Mouse (Mus musculus): ENCODE data around the gene Spsb4. TPM values are rescaled to one million over a fixed set of nuclear protein-coding genes. Genes with fewer than 3 reads are reported as not detected.

Spsb4 gene
- total and polyA plus RNA-seq, 2 experiments from 2014 or later: 31.8 to 36.4 TPM

GRCm38 (mm10) chr9:96916620-96917538, 101.8 kb downstream of the Spsb4 start:
- peak; percentile 91 for DNase-seq (ENCODE audit: low spot score)
- Histone ChIP-seq H3K4me1 (ENCODE audit: control insufficient read depth, insufficient read depth) (no peaks in the 10 kb centered on the region), H3K27ac (ENCODE audit: low read depth) (no peak overlapping the region), H3K4me2 (ENCODE audit: low read depth, low read length) (no peak overlapping the region), H3K27me3 (ENCODE audit: control insufficient read depth, insufficient read depth, low read length) (no peaks in the 10 kb centered on the region), H3K36me3 (replicated peaks; ENCODE audit: control insufficient read depth, insufficient read depth, low read length) (no peaks in the 10 kb centered on the region), H3K9me3 (replicated peaks; ENCODE audit: control insufficient read depth, low read length) (peaks cover 4% of the 10 kb centered on the region; the same call in 1 of the 2 replicates), H3K9ac (replicated peaks; ENCODE audit: low read depth, low read length) (no peak overlapping the region), H3K4me3 (ENCODE audit: low read depth, low read length) (no peak overlapping the region)
- TF ChIP-seq CTCF (IDR thresholded peaks at IDR 0.05; ENCODE audit: low read depth) (peak; percentile 100), EP300 (IDR thresholded peaks at IDR 0.05; ENCODE audit: low read depth) (no peak)
- 30% methylated on average over 27 of the region's 27 CpGs for WGBS
- peak; percentile 88 for ATAC-seq (ENCODE audit: insufficient read depth, low read depth)

GRCm38 (mm10) chr9:96916076-96916475, 102.6 kb downstream of the Spsb4 start:
- 42% methylated on average over 7 of the region's 7 CpGs for WGBS
- H3K4me3 ChIP-seq (ENCODE audit: low read depth, low read length): no peak overlapping the region
- TF ChIP-seq CTCF (IDR thresholded peaks at IDR 0.05; ENCODE audit: low read depth): no peak
- no peak for TF ChIP-seq EP300 (IDR thresholded peaks at IDR 0.05; ENCODE audit: low read depth)

GRCm38 (mm10) chr9:96914851-96915250, 103.8 kb downstream of the Spsb4 start:
- TF ChIP-seq EP300 (IDR thresholded peaks at IDR 0.05; ENCODE audit: low read depth) (no peak), CTCF (IDR thresholded peaks at IDR 0.05; ENCODE audit: low read depth) (no peak)
- no peak for ATAC-seq (ENCODE audit: insufficient read depth, low read depth)

More at GRCm38 (mm10) chr9:96916076-96916475, 102.6 kb downstream of the Spsb4 start:
- H3K4me2 ChIP-seq (ENCODE audit: low read depth, low read length): no peak overlapping the region
- no peaks in the 10 kb centered on the region for H3K4me1 ChIP-seq (ENCODE audit: control insufficient read depth, insufficient read depth)
- H3K36me3 ChIP-seq (replicated peaks; ENCODE audit: control insufficient read depth, insufficient read depth, low read length): no peaks in the 10 kb centered on the region
- peak; percentile 59; the same call in 1 of the 2 replicates for ATAC-seq (ENCODE audit: insufficient read depth, low read depth)
- H3K27ac ChIP-seq (ENCODE audit: low read depth): no peak overlapping the region
- no peaks in the 10 kb centered on the region for H3K27me3 ChIP-seq (ENCODE audit: control insufficient read depth, insufficient read depth, low read length)
- DNase-seq (ENCODE audit: low spot score): no peak
- H3K9me3 ChIP-seq (replicated peaks; ENCODE audit: control insufficient read depth, low read length): peaks cover 4% of the 10 kb centered on the region; the same call in 1 of the 2 replicates
- no peak overlapping the region for H3K9ac ChIP-seq (replicated peaks; ENCODE audit: low read depth, low read length)

GRCm38 (mm10) chr9:96914005-96914404, 104.6 kb downstream of the Spsb4 start:
- H3K9me3 ChIP-seq (replicated peaks; ENCODE audit: control insufficient read depth, low read length): no peaks in the 10 kb centered on the region
- WGBS: 77% methylated on average over 3 of the region's 3 CpGs
- DNase-seq (ENCODE audit: low spot score) (no peak), ATAC-seq (ENCODE audit: insufficient read depth, low read depth) (no peak)
- no peak overlapping the region for H3K9ac ChIP-seq (replicated peaks; ENCODE audit: low read depth, low read length)
- H3K4me1 ChIP-seq (ENCODE audit: control insufficient read depth, insufficient read depth): no peaks in the 10 kb centered on the region
- TF ChIP-seq EP300 (IDR thresholded peaks at IDR 0.05; ENCODE audit: low read depth) (no peak), CTCF (IDR thresholded peaks at IDR 0.05; ENCODE audit: low read depth) (no peak)
- no peaks in the 10 kb centered on the region for H3K36me3 ChIP-seq (replicated peaks; ENCODE audit: control insufficient read depth, insufficient read depth, low read length)
- no peak overlapping the region for H3K27ac ChIP-seq (ENCODE audit: low read depth)
- no peak overlapping the region for H3K4me3 ChIP-seq (ENCODE audit: low read depth, low read length)
- H3K27me3 ChIP-seq (ENCODE audit: control insufficient read depth, insufficient read depth, low read length): no peaks in the 10 kb centered on the region
- H3K4me2 ChIP-seq (ENCODE audit: low read depth, low read length): no peak overlapping the region

More at GRCm38 (mm10) chr9:96914851-96915250, 103.8 kb downstream of the Spsb4 start:
- Histone ChIP-seq H3K9ac (replicated peaks; ENCODE audit: low read depth, low read length) (no peak overlapping the region), H3K4me1 (ENCODE audit: control insufficient read depth, insufficient read depth) (no peaks in the 10 kb centered on the region), H3K4me2 (ENCODE audit: low read depth, low read length) (no peak overlapping the region), H3K27me3 (ENCODE audit: control insufficient read depth, insufficient read depth, low read length) (no peaks in the 10 kb centered on the region), H3K4me3 (ENCODE audit: low read depth, low read length) (no peak overlapping the region), H3K9me3 (replicated peaks; ENCODE audit: control insufficient read depth, low read length) (peaks cover 4% of the 10 kb centered on the region; the same call in 1 of the 2 replicates), H3K36me3 (replicated peaks; ENCODE audit: control insufficient read depth, insufficient read depth, low read length) (no peaks in the 10 kb centered on the region), H3K27ac (ENCODE audit: low read depth) (no peak overlapping the region)
- no peak for DNase-seq (ENCODE audit: low spot score)
- WGBS: 85% methylated on average over 6 of the region's 6 CpGs

DNA sequence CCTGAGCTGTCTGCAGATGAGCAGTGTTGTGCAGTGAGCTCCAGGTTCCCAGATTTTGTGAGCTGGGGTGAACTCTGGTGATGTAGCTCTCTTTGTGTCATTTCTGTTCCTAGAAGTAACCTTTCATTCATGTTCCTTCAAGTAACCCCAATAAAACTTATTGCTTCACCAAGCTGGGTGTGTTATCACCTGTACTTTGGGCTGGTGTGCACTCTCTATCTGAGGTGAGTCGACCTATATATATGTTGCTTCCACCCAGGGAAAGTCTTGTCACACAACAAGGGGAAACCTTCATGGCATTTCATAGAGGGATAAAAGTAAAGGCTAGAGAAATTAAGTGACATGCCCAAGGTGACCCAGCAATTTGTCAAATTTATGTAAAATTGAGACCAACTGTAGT, 109.1 kb downstream of the Spsb4 start:
- no peaks in the 10 kb centered on the region for H3K27me3 ChIP-seq (ENCODE audit: control insufficient read depth, insufficient read depth, low read length)
- ATAC-seq (ENCODE audit: insufficient read depth, low read depth) (no peak), DNase-seq (ENCODE audit: low spot score) (no peak)
- no peaks in the 10 kb centered on the region for H3K36me3 ChIP-seq (replicated peaks; ENCODE audit: control insufficient read depth, insufficient read depth, low read length)
- 71% methylated on average over 1 of the region's 1 CpGs for WGBS
- no peaks in the 10 kb centered on the region for H3K4me1 ChIP-seq (ENCODE audit: control insufficient read depth, insufficient read depth)
- H3K4me3 ChIP-seq (ENCODE audit: low read depth, low read length): no peak overlapping the region
- TF ChIP-seq EP300 (IDR thresholded peaks at IDR 0.05; ENCODE audit: low read depth) (no peak), CTCF (IDR thresholded peaks at IDR 0.05; ENCODE audit: low read depth) (no peak)
- H3K9ac ChIP-seq (replicated peaks; ENCODE audit: low read depth, low read length): no peak overlapping the region
- H3K27ac ChIP-seq (ENCODE audit: low read depth): no peak overlapping the region
- no peaks in the 10 kb centered on the region for H3K9me3 ChIP-seq (replicated peaks; ENCODE audit: control insufficient read depth, low read length)
- H3K4me2 ChIP-seq (ENCODE audit: low read depth, low read length): no peak overlapping the region

All from heart, postnatal 0 days (tissue).